Mouse (Mus musculus) small intestine, adult 2 months (tissue): ENCODE data around the gene Bag5.

Experiments
- CTCF ChIP-seq: fragments of 200-500 bp; IDR thresholded peaks from 2 replicates; pipeline ENCODE4 v1.5.1; 2012; ENCODE audit warnings: low read depth, mild to moderate bottlenecking, control low read depth, inconsistent platforms, low read length, moderate library complexity, mixed read lengths; ENCODE audit not compliant: insufficient replicate concordance, insufficient read length; ENCODE audit errors: extremely low read depth
- POLR2A ChIP-seq: fragments of 200-500 bp; IDR thresholded peaks from 2 replicates; pipeline ENCODE4 v1.6.1; 2012; ENCODE audit warnings: low read depth, mild to moderate bottlenecking, control low read depth, inconsistent platforms, low read length, moderate library complexity

GRCm38 (mm10) chr12:111670976-111671375 is 42.1 kb downstream of the Bag5 start:
- TF ChIP-seq POLR2A, result no peak
- TF ChIP-seq CTCF, result no peak
